In genomic region chr14:33549856-33550255, GRCm38 (mm10) we compare ENCODE assay signal across 13 mouse cellular contexts. TPM values are rescaled to one million over a fixed set of nuclear protein-coding genes. Genes with fewer than 3 reads are reported as not detected.
DNase-seq lines count a peak whose midpoint lies in the region; ATAC-seq and TF ChIP-seq lines count a peak whose summit lies in the region.
"Had no signal": no experiment of that assay in that cellular context is flagged by ENCODE, and none has a peak within 500 bp of the region (broad histone marks: within the 10 kb centered on the region; RNA-seq: fewer than 3 reads in every experiment).

No protein-coding gene starts in this region.

- ATAC-seq in forebrain, embryonic 16.5 days: peak; percentile 84
- ATAC-seq in kidney, embryonic 14.5 days (ENCODE audit: low FRiP score, low TSS enrichment): no peak

- H3K36me3 ChIP-seq in forebrain, embryonic 16.5 days (ENCODE audit: control insufficient read depth, insufficient read depth): no peaks in the 10 kb centered on the region
- H3K36me3 ChIP-seq in kidney, embryonic 14.5 days (ENCODE audit: control insufficient read depth, insufficient read depth, low read length): no peaks in the 10 kb centered on the region

- no peak for TF ChIP-seq CTCF in cerebellum, adult 2 months (IDR thresholded peaks at IDR 0.05; ENCODE audit: borderline replicate concordance, insufficient read depth, low read depth, low read length)

- no peak for TF ChIP-seq POLR2A in cerebellum, adult 2 months (IDR thresholded peaks at IDR 0.05; ENCODE audit: borderline replicate concordance, insufficient read depth, low read length)

- H3K4me3 ChIP-seq in cerebellum, adult 2 months (replicated peaks; ENCODE audit: insufficient read depth, low read depth, low read length): no peak overlapping the region
- no peak overlapping the region for H3K4me3 ChIP-seq in forebrain, embryonic 16.5 days (replicated peaks; ENCODE audit: low read length)
- H3K4me3 ChIP-seq in kidney, embryonic 14.5 days (ENCODE audit: low read length): no peak overlapping the region

- H3K9ac ChIP-seq in forebrain, embryonic 16.5 days (replicated peaks; ENCODE audit: low read depth, low read length): no peak overlapping the region
- H3K9ac ChIP-seq in kidney, embryonic 14.5 days (ENCODE audit: low read depth, low read length): no peak overlapping the region

- no peak overlapping the region for H3K4me2 ChIP-seq in forebrain, embryonic 16.5 days (ENCODE audit: low read length)
- no peak overlapping the region for H3K4me2 ChIP-seq in kidney, embryonic 14.5 days (replicated peaks; ENCODE audit: low read depth, low read length)

- WGBS in cerebellum, adult 2 months: 10% methylated on average over 6 of the region's 6 CpGs
- 55% methylated on average over 6 of the region's 6 CpGs for WGBS in forebrain, embryonic 16.5 days
- WGBS in kidney, embryonic 14.5 days: 64% methylated on average over 6 of the region's 6 CpGs

- H3K4me1 ChIP-seq in cerebellum, adult 2 months (ENCODE audit: control insufficient read depth, insufficient read depth, low read length): peaks cover 23% of the 10 kb centered on the region
- H3K4me1 ChIP-seq in forebrain, embryonic 16.5 days (replicated peaks; ENCODE audit: control insufficient read depth, insufficient read depth, low read length): peaks cover 17% of the 10 kb centered on the region
- no peaks in the 10 kb centered on the region for H3K4me1 ChIP-seq in kidney, embryonic 14.5 days (ENCODE audit: control insufficient read depth, insufficient read depth, low read length)

- peak; percentile 59 to 78 for DNase-seq in layer of hippocampus, adult 18-20 months (ENCODE audit: low spot score in 2 of 2)
- no peak for DNase-seq in layer of hippocampus, adult 9-10 months (ENCODE audit: low spot score)
- DNase-seq in cerebellum, adult 2 months: peak; percentile 64 to 84
- DNase-seq in layer of hippocampus, postnatal 14 days (ENCODE audit: low spot score in 2 of 2): peak; percentile 55 to 77
- no peak for DNase-seq in ovary, postnatal 10 days (ENCODE audit: low spot score)
- no peak for DNase-seq in left cerebral cortex, postnatal 10 days (ENCODE audit: extremely low spot score in 1 of 2, low spot score in 2 of 2)
- DNase-seq: kidney, postnatal 36 days; lung, postnatal 36 days; thymus, adult 18-20 months had no signal

- intact Hi-C loops in left cerebral cortex, postnatal 10 days (cut with DNase I): no loop called here

- no peak overlapping the region for H3K27ac ChIP-seq in cerebellum, adult 2 months (ENCODE audit: insufficient read depth, low read length)
- peak overlapping the region; percentile 22; the same call in 1 of the 2 replicates for H3K27ac ChIP-seq in forebrain, embryonic 16.5 days (ENCODE audit: low read length)
- H3K27ac ChIP-seq in kidney, embryonic 14.5 days (ENCODE audit: low read depth, low read length): no peak overlapping the region

- no peaks in the 10 kb centered on the region for H3K9me3 ChIP-seq in forebrain, embryonic 16.5 days (ENCODE audit: control insufficient read depth, low read length)
- no peaks in the 10 kb centered on the region for H3K9me3 ChIP-seq in kidney, embryonic 14.5 days (ENCODE audit: control insufficient read depth, low read length)

- no peaks in the 10 kb centered on the region for H3K27me3 ChIP-seq in cerebellum, adult 2 months (ENCODE audit: control insufficient read depth, insufficient read depth, low read length)
- no peaks in the 10 kb centered on the region for H3K27me3 ChIP-seq in forebrain, embryonic 16.5 days (replicated peaks; ENCODE audit: control insufficient read depth, insufficient read depth, low read length)
- H3K27me3 ChIP-seq in kidney, embryonic 14.5 days (ENCODE audit: control insufficient read depth, insufficient read depth, low read length): no peaks in the 10 kb centered on the region

RNA-seq across cellular contexts. Expression of gene Ptpn20, which starts 39.2 kb away (rescaled TPM):
- 1 to 10 TPM in 1 of 2 experiments, under 1 TPM in 1; 0.79 to 1.1 TPM for total RNA-seq in layer of hippocampus, adult 18-20 months (2021)
- polyA plus RNA-seq in cerebellum, adult 2 months (2012; rRNA removed): 0.08 and 0.10 TPM in 2 replicates
- polyA plus RNA-seq in forebrain, embryonic 16.5 days (2015; fragmentation: Nextera tagmentation; extraction: Ambion mirVana): 0.10 and 0.13 TPM in 2 replicates
- total RNA-seq in layer of hippocampus, postnatal 14 days (2021): under 1 TPM; 0.62 to 0.76 TPM
- not detected in 2 replicates for polyA plus RNA-seq in kidney, embryonic 14.5 days (2014; fragmentation: Nextera tagmentation; extraction: Ambion mirVana)
- 1 to 10 TPM; 1.5 to 1.8 TPM for total RNA-seq in left cerebral cortex, postnatal 10 days (2021)
- total RNA-seq: liver, adult 2 months had no signal
- polyA plus RNA-seq: liver, adult 2 months; small intestine, adult 2 months had no signal

Comparison
In these comparisons a context has a peak if more than half of its experiments do, and no peak if none do; other contexts are left out.
1. DNase-seq: peak in layer of hippocampus, adult 18-20 months (2 of 2), cerebellum, adult 2 months (2 of 2) and layer of hippocampus, postnatal 14 days (2 of 2); none in layer of hippocampus, adult 9-10 months (single experiment), ovary, postnatal 10 days (single experiment) and left cerebral cortex, postnatal 10 days (0 of 2).